Mouse (Mus musculus) liver, embryonic 14.5 days (tissue): ENCODE results near the gene Tpst1. TPM values are rescaled to one million over a fixed set of nuclear protein-coding genes. Genes with fewer than 3 reads are reported as not detected.
A peak's percentile ranks its signal among the peaks of the same experiment; 100 is the strongest.

Experiments used
- ATAC-seq: fragments of 200-750 bp; cut with Nextera tagmentation; 2 replicates; pipeline ENCODE4 v1.8.0; 2017; ENCODE audit warnings: moderate number of reproducible peaks, mild to moderate bottlenecking, moderate library complexity; ENCODE audit not compliant: insufficient read depth
- DNase-seq, 3 experiments: peaks; one replicate each; pipeline ENCODE4 v3.0.0-alpha.2; 2012 to 2013; ENCODE audit warnings: low read depth in 3 of 3, low spot score in 3 of 3
- H3K27ac ChIP-seq: fragments of 300-500 bp; sonication (generic); 2 replicates; pipeline ENCODE4 v1.5.1; 2014; ENCODE audit warnings: moderate library complexity, mild to moderate bottlenecking, control low read depth, inconsistent platforms
- H3K27me3 ChIP-seq: fragments of 300-500 bp; sonication (generic); 2 replicates; pipeline ENCODE4 v1.6.1; 2014; ENCODE audit warnings: mild to moderate bottlenecking, low read length, moderate library complexity; ENCODE audit not compliant: control insufficient read depth, insufficient read depth
- H3K36me3 ChIP-seq: fragments of 300-500 bp; sonication (generic); replicated peaks from 2 replicates; pipeline ENCODE4 v1.6.1; 2014; ENCODE audit warnings: low read depth; ENCODE audit not compliant: control insufficient read depth, insufficient read depth
- H3K4me1 ChIP-seq, 2 experiments: fragments of 200-500 bp in 1 of 2; fragments of 300-500 bp in 1 of 2; sonication (generic) in 1 of 2; replicated peaks; 2 replicates each; pipeline ENCODE4 v1.6.1; 2012 to 2014; ENCODE audit warnings: antibody characterized with exemption in 1 of 2, inconsistent platforms in 1 of 2, low read length in 1 of 2; ENCODE audit not compliant: control insufficient read depth in 2 of 2, insufficient read depth in 2 of 2
- H3K4me2 ChIP-seq: fragments of 300-500 bp; sonication (generic); 2 replicates; pipeline ENCODE4 v1.6.1; 2014; ENCODE audit warnings: low read depth, mild to moderate bottlenecking, control low read depth, moderate library complexity
- H3K4me3 ChIP-seq, 2 experiments: fragments of 200-500 bp in 1 of 2; fragments of 300-500 bp in 1 of 2; sonication (generic) in 1 of 2; 2 replicates each; pipeline ENCODE4 v1.5.1; 2012 to 2014; ENCODE audit warnings: low read depth in 2 of 2, low read length in 2 of 2, mild to moderate bottlenecking in 2 of 2, control low read depth in 1 of 2, inconsistent platforms in 1 of 2, moderate library complexity in 1 of 2; ENCODE audit not compliant: insufficient read depth in 1 of 2
- H3K9ac ChIP-seq: fragments of 300-500 bp; sonication (generic); replicated peaks from 2 replicates; pipeline ENCODE4 v1.6.1; 2014; ENCODE audit warnings: mild to moderate bottlenecking, control low read depth, moderate library complexity
- H3K9me3 ChIP-seq: fragments of 300-500 bp; sonication (generic); 2 replicates; pipeline ENCODE4 v1.6.1; 2016; ENCODE audit warnings: low read length, mixed read lengths; ENCODE audit not compliant: control insufficient read depth
- CTCF ChIP-seq: IDR thresholded peaks from 2 replicates; pipeline ENCODE4 v1.5.1; 2016; ENCODE audit warnings: antibody characterized with exemption, low read depth, control low read depth
- EP300 ChIP-seq: IDR thresholded peaks from 2 replicates; pipeline ENCODE4 v1.6.1; 2016; ENCODE audit warnings: antibody characterized with exemption, low read depth
- WGBS: fragments of 180-500 bp; shearing (Covaris S2); extraction: QIAGEN DNeasy Blood & Tissue Kit; methylation state at CpG from one replicate; pipeline ENCODE4 v1.1.7; 2014; ENCODE audit not compliant: insufficient replicate concordance; 5-methylcytosine and 5-hydroxymethylcytosine counted together
- polyA plus RNA-seq, 2 experiments: library from polyadenylated mRNA; depleted of rRNA in 1 of 2; stranded (reverse) in 1 of 2; unstranded in 1 of 2; fragments of >200 nt; fragmentation: Nextera tagmentation in 1 of 2; extraction: Ambion mirVana in 1 of 2; gene quantifications; 2 replicates each; pipeline versions ENCODE4 v1.2.1 to v1.2.3; 2012 to 2014

Gene Tpst1
- polyA plus RNA-seq, 2 experiments: 10.0 to 22.8 TPM

- no peak for DNase-seq
- H3K4me3 ChIP-seq: no peak overlapping the region
- no peak overlapping the region for H3K9ac ChIP-seq
- no peak for ATAC-seq
- H3K9me3 ChIP-seq: no peaks in the 10 kb centered on the region
- no peak overlapping the region for H3K4me2 ChIP-seq
- no peak overlapping the region for H3K27ac ChIP-seq
- no peaks in the 10 kb centered on the region for H3K27me3 ChIP-seq
- TF ChIP-seq EP300 (no peak), CTCF (no peak)
- peaks cover 2 to 10% of the 10 kb centered on the region in 2 experiments; a peak in 3 of 4 replicates for H3K4me1 ChIP-seq
- 40% methylated on average over 7 of the region's 7 CpGs for WGBS
- no peaks in the 10 kb centered on the region for H3K36me3 ChIP-seq
These were observed 86.7 kb downstream of the Tpst1 start for GRCm38 (mm10) chr5:130159761-130160201.

GRCm38 (mm10) chr5:130163670-130164069, 90.5 kb downstream of the Tpst1 start:
- H3K9me3 ChIP-seq: no peaks in the 10 kb centered on the region
- no peaks in the 10 kb centered on the region for H3K36me3 ChIP-seq
- no peak for TF ChIP-seq EP300
- peak; percentile 94 for TF ChIP-seq CTCF
- DNase-seq (peak; percentile 62 to 70 (median 69)), ATAC-seq (peak; percentile 64)
- peaks cover 8 to 15% of the 10 kb centered on the region in 2 experiments for H3K4me1 ChIP-seq
- H3K27ac ChIP-seq: no peak overlapping the region
- 2% methylated on average over 7 of the region's 7 CpGs for WGBS
- H3K27me3 ChIP-seq: no peaks in the 10 kb centered on the region
- H3K9ac ChIP-seq: no peak overlapping the region
- no peak overlapping the region for H3K4me2 ChIP-seq
- H3K4me3 ChIP-seq: no peak overlapping the region

- Histone ChIP-seq H3K4me1 (peaks cover 19 to 28% of the 10 kb centered on the region in 2 experiments), H3K36me3 (no peaks in the 10 kb centered on the region), H3K9ac (no peak overlapping the region), H3K27me3 (no peaks in the 10 kb centered on the region), H3K27ac (peak overlapping the region; percentile 47), H3K4me3 (no peak overlapping the region), H3K9me3 (no peaks in the 10 kb centered on the region), H3K4me2 (no peak overlapping the region)
- ATAC-seq (peak; percentile 52), DNase-seq (no peak)
- WGBS: 33% methylated on average over 4 of the region's 4 CpGs
- TF ChIP-seq CTCF (no peak), EP300 (peak; percentile 50)
These were observed 92.1 kb downstream of the Tpst1 start for GRCm38 (mm10) chr5:130165213-130165612.

GRCm38 (mm10) chr5:130169109-130169508, 96.0 kb downstream of the Tpst1 start:
- no peak for DNase-seq
- TF ChIP-seq EP300: no peak
- no peak for TF ChIP-seq CTCF
- Histone ChIP-seq H3K4me2 (no peak overlapping the region), H3K27ac (peak overlapping the region; percentile 1), H3K27me3 (no peaks in the 10 kb centered on the region), H3K9ac (no peak overlapping the region), H3K4me3 (no peak overlapping the region), H3K36me3 (no peaks in the 10 kb centered on the region), H3K4me1 (peaks cover 37 to 45% of the 10 kb centered on the region in 2 experiments), H3K9me3 (no peaks in the 10 kb centered on the region)
- 70% methylated on average over 6 of the region's 6 CpGs for WGBS
- no peak for ATAC-seq

GRCm38 (mm10) chr5:130170666-130171422, 97.7 kb downstream of the Tpst1 start:
- ATAC-seq (peak; percentile 85), DNase-seq (peak; percentile 90 to 92 (median 90))
- Histone ChIP-seq H3K36me3 (no peaks in the 10 kb centered on the region), H3K9ac (peak overlapping the region; percentile 92), H3K4me2 (peak overlapping the region; percentile 88), H3K27ac (peak overlapping the region; percentile 98), H3K4me1 (peaks cover 38 to 42% of the 10 kb centered on the region in 2 experiments), H3K27me3 (no peaks in the 10 kb centered on the region), H3K9me3 (no peaks in the 10 kb centered on the region), H3K4me3 (peak overlapping the region; percentile 83 to 86)
- 2% methylated on average over 6 of the region's 6 CpGs for WGBS
- TF ChIP-seq CTCF (no peak), EP300 (peak; percentile 95)
